Mouse (Mus musculus) lung, embryonic 14.5 days (tissue): Measurements from ENCODE around the gene Snapc3. TPM values are rescaled to one million over a fixed set of nuclear protein-coding genes. Genes with fewer than 3 reads are reported as not detected.
A peak's percentile ranks its signal among the peaks of the same experiment; 100 is the strongest.

ENCODE experiments used
- ATAC-seq: fragments of 200-750 bp; cut with Nextera tagmentation; 2 replicates; pipeline ENCODE4 v1.8.0; 2017; ENCODE audit warnings: mild to moderate bottlenecking, moderate TSS enrichment, moderate library complexity; ENCODE audit not compliant: insufficient read depth
- DNase-seq: peaks from one replicate; pipeline ENCODE4 v3.0.0-alpha.2; 2015
- H3K27ac ChIP-seq: fragments of 300-500 bp; sonication (generic); 2 replicates; pipeline ENCODE4 v1.5.1; 2014; ENCODE audit warnings: low read depth, mild to moderate bottlenecking, moderate library complexity
- H3K27me3 ChIP-seq: fragments of 300-500 bp; sonication (generic); 2 replicates; pipeline ENCODE4 v1.6.1; 2014; ENCODE audit warnings: low read length, control low read depth; ENCODE audit not compliant: insufficient read depth
- H3K36me3 ChIP-seq: fragments of 300-500 bp; sonication (generic); 2 replicates; pipeline ENCODE4 v1.6.1; 2014; ENCODE audit warnings: control low read depth; ENCODE audit not compliant: insufficient read depth
- H3K4me1 ChIP-seq: fragments of 300-500 bp; sonication (generic); 2 replicates; pipeline ENCODE4 v1.6.1; 2014; ENCODE audit warnings: antibody characterized with exemption, control low read depth; ENCODE audit not compliant: insufficient read depth
- H3K4me2 ChIP-seq: fragments of 300-500 bp; sonication (generic); 2 replicates; pipeline ENCODE4 v1.6.1; 2014; ENCODE audit warnings: mild to moderate bottlenecking
- H3K4me3 ChIP-seq: fragments of 300-500 bp; sonication (generic); 2 replicates; pipeline ENCODE4 v1.5.1; 2014; ENCODE audit warnings: low read depth, low read length
- H3K9ac ChIP-seq: fragments of 300-500 bp; sonication (generic); 2 replicates; pipeline ENCODE4 v1.6.1; 2014
- H3K9me3 ChIP-seq: fragments of 300-500 bp; sonication (generic); 2 replicates; pipeline ENCODE4 v1.6.1; 2016; ENCODE audit warnings: low read depth, low read length, control low read depth
- CTCF ChIP-seq: IDR thresholded peaks from 2 replicates; pipeline ENCODE4 v1.5.1; 2016; ENCODE audit warnings: antibody characterized with exemption, low read depth
- WGBS: fragments of 180-500 bp; shearing (Covaris S2); extraction: QIAGEN DNeasy Blood & Tissue Kit; methylation state at CpG from one replicate; pipeline ENCODE4 v1.1.7; 2014; 5-methylcytosine and 5-hydroxymethylcytosine counted together
- polyA plus RNA-seq: library from polyadenylated mRNA; unstranded; fragments of >200 nt; fragmentation: Nextera tagmentation; extraction: Ambion mirVana; gene quantifications from 2 replicates; pipeline ENCODE4 v1.2.1, GENCODE M21; 2014

The Snapc3 gene
- 46.2 and 48.9 TPM in 2 replicates for polyA plus RNA-seq

GRCm38 (mm10) chr4:83417160-83417819 is at the start of gene Snapc3:
Gene Snapc3 (plus strand): TSS chr4:83417724.
- no peaks in the 10 kb centered on the region for H3K27me3 ChIP-seq
- H3K4me2 ChIP-seq = peak within 1 kb of the TSS; percentile 71
- H3K9me3 ChIP-seq = no peaks in the 10 kb centered on the region
- H3K27ac ChIP-seq = peak within 1 kb of the TSS; percentile 91
- peak; percentile 100 for ATAC-seq
- TF ChIP-seq CTCF = no peak
- H3K4me3 ChIP-seq = peak within 1 kb of the TSS; percentile 97
- peaks cover 5% of the 10 kb centered on the region; the same call in 1 of the 2 replicates for H3K36me3 ChIP-seq
- under 1% methylated on average over 41 of the region's 41 CpGs for WGBS
- DNase-seq = peak; percentile 99
- H3K9ac ChIP-seq = peak within 1 kb of the TSS; percentile 89
- H3K4me1 ChIP-seq = 0 out of 2 replicates have a peak, but pooled peaks cover 4% of the 10 kb centered on the region

GRCm38 (mm10) chr4:83373381-83373780 is 44.1 kb upstream of the Snapc3 start:
- WGBS = 76% methylated on average over 4 of the region's 4 CpGs
- no peak for ATAC-seq
- H3K36me3 ChIP-seq = no peaks in the 10 kb centered on the region

GRCm38 (mm10) chr4:83375650-83376049 is 41.9 kb upstream of the Snapc3 start:
- Histone ChIP-seq H3K27ac (no peak overlapping the region), H3K4me2 (no peak overlapping the region), H3K4me1 (no peaks in the 10 kb centered on the region), H3K4me3 (no peak overlapping the region), H3K9me3 (no peaks in the 10 kb centered on the region), H3K27me3 (no peaks in the 10 kb centered on the region), H3K36me3 (no peaks in the 10 kb centered on the region), H3K9ac (no peak overlapping the region)
- no peak for DNase-seq
- no peak for TF ChIP-seq CTCF
- WGBS = 78% methylated on average over 6 of the region's 6 CpGs
- ATAC-seq = no peak

More at GRCm38 (mm10) chr4:83373381-83373780, 44.1 kb upstream of the Snapc3 start:
- H3K4me2 ChIP-seq = no peak overlapping the region
- H3K4me3 ChIP-seq = no peak overlapping the region
- no peak for TF ChIP-seq CTCF
- H3K4me1 ChIP-seq = no peaks in the 10 kb centered on the region
- H3K9me3 ChIP-seq = no peaks in the 10 kb centered on the region
- no peak overlapping the region for H3K9ac ChIP-seq
- H3K27me3 ChIP-seq = no peaks in the 10 kb centered on the region
- DNase-seq = no peak
- no peak overlapping the region for H3K27ac ChIP-seq

GRCm38 (mm10) chr4:83376461-83377015 is 41.0 kb upstream of the Snapc3 start:
- no peaks in the 10 kb centered on the region for H3K27me3 ChIP-seq
- no peaks in the 10 kb centered on the region for H3K4me1 ChIP-seq
- no peak for DNase-seq
- no peak overlapping the region for H3K27ac ChIP-seq
- H3K4me3 ChIP-seq = no peak overlapping the region
- no peak overlapping the region for H3K4me2 ChIP-seq
- no peak for TF ChIP-seq CTCF
- 63% methylated on average over 7 of the region's 7 CpGs for WGBS
- H3K9ac ChIP-seq = no peak overlapping the region
- no peak for ATAC-seq
- no peaks in the 10 kb centered on the region for H3K9me3 ChIP-seq
- H3K36me3 ChIP-seq = no peaks in the 10 kb centered on the region

GRCm38 (mm10) chr4:83379036-83379435 is 38.5 kb upstream of the Snapc3 start:
- no peak overlapping the region for H3K9ac ChIP-seq
- H3K27me3 ChIP-seq = no peaks in the 10 kb centered on the region
- H3K4me2 ChIP-seq = no peak overlapping the region
- no peak overlapping the region for H3K4me3 ChIP-seq
- no peaks in the 10 kb centered on the region for H3K9me3 ChIP-seq
- H3K36me3 ChIP-seq = no peaks in the 10 kb centered on the region
- TF ChIP-seq CTCF = no peak
- ATAC-seq = no peak
- no peak overlapping the region for H3K27ac ChIP-seq
- H3K4me1 ChIP-seq = no peaks in the 10 kb centered on the region
- peak; percentile 59 for DNase-seq

GRCm38 (mm10) chr4:83379746-83380145 is 37.8 kb upstream of the Snapc3 start:
- no peak for ATAC-seq
- no peak for DNase-seq
- WGBS = 82% methylated on average over 6 of the region's 6 CpGs
- Histone ChIP-seq H3K36me3 (no peaks in the 10 kb centered on the region), H3K27ac (no peak overlapping the region), H3K27me3 (no peaks in the 10 kb centered on the region), H3K4me2 (no peak overlapping the region), H3K4me1 (no peaks in the 10 kb centered on the region), H3K9me3 (no peaks in the 10 kb centered on the region), H3K9ac (no peak overlapping the region), H3K4me3 (no peak overlapping the region)
- no peak for TF ChIP-seq CTCF

GRCm38 (mm10) chr4:83380266-83380665 is 37.3 kb upstream of the Snapc3 start:
- H3K4me1 ChIP-seq = no peaks in the 10 kb centered on the region
- TF ChIP-seq CTCF = no peak
- H3K4me2 ChIP-seq = no peak overlapping the region
- ATAC-seq (no peak), DNase-seq (no peak)
- no peaks in the 10 kb centered on the region for H3K27me3 ChIP-seq
- H3K9ac ChIP-seq = no peak overlapping the region
- H3K36me3 ChIP-seq = no peaks in the 10 kb centered on the region
- WGBS = 67% methylated on average over 4 of the region's 4 CpGs
- H3K9me3 ChIP-seq = no peaks in the 10 kb centered on the region
- no peak overlapping the region for H3K4me3 ChIP-seq
- H3K27ac ChIP-seq = no peak overlapping the region
